Comparison of ENCODE assay signal across 12 mouse cellular contexts in genomic region chr9:88363102-88363501, GRCm38 (mm10). TPM values are rescaled to one million over a fixed set of nuclear protein-coding genes. Genes with fewer than 3 reads are reported as not detected.
DNase-seq lines count a peak whose midpoint lies in the region; ATAC-seq and TF ChIP-seq lines count a peak whose summit lies in the region.
"Had no signal": no experiment of that assay in that cellular context is flagged by ENCODE, and none has a peak within 500 bp of the region (broad histone marks: within the 10 kb centered on the region; RNA-seq: fewer than 3 reads in every experiment).

No protein-coding gene starts in this region.

- H3K27ac ChIP-seq in heart, postnatal 0 days (ENCODE audit: low read depth) = 0 out of 2 replicates have a peak overlapping the region, but pooled peaks have one; percentile 41
- H3K27ac ChIP-seq in heart, embryonic 12.5 days (ENCODE audit: poor library complexity, severe bottlenecking) = no peak overlapping the region
- H3K27ac ChIP-seq in midbrain, embryonic 16.5 days (ENCODE audit: low read length) = no peak overlapping the region
- no peak overlapping the region for H3K27ac ChIP-seq in midbrain, embryonic 13.5 days
- H3K27ac ChIP-seq in cerebellum, adult 2 months (ENCODE audit: insufficient read depth, low read length) = no peak overlapping the region
- no peak overlapping the region for H3K27ac ChIP-seq in midbrain, postnatal 0 days (ENCODE audit: low read depth, low read length)
- H3K27ac ChIP-seq: lung, embryonic 15.5 days; stomach, postnatal 0 days had no signal

- WGBS in heart, postnatal 0 days = 97% methylated on average over 3 of the region's 3 CpGs
- WGBS in heart, embryonic 12.5 days = 91% methylated on average over 3 of the region's 3 CpGs
- 92% methylated on average over 3 of the region's 3 CpGs for WGBS in midbrain, embryonic 16.5 days
- 91% methylated on average over 3 of the region's 3 CpGs for WGBS in midbrain, embryonic 13.5 days
- WGBS in cerebellum, adult 2 months = 14% methylated on average over 3 of the region's 3 CpGs
- WGBS in midbrain, postnatal 0 days = 89% methylated on average over 3 of the region's 3 CpGs

- no peak; the same call in 1 of the 2 replicates for ATAC-seq in heart, postnatal 0 days (ENCODE audit: insufficient read depth, low read depth)
- no peak for ATAC-seq in heart, embryonic 12.5 days (ENCODE audit: insufficient number of reproducible peaks, low FRiP score)
- peak; percentile 15; the same call in 1 of the 2 replicates for ATAC-seq in midbrain, embryonic 16.5 days
- ATAC-seq in midbrain, embryonic 13.5 days = no peak
- no peak for ATAC-seq in midbrain, postnatal 0 days (ENCODE audit: low FRiP score)

- DNase-seq in heart, postnatal 0 days (ENCODE audit: low spot score) = no peak
- peak; percentile 88 to 97 for DNase-seq in cerebellum, adult 2 months
- peak; percentile 81 for DNase-seq in midbrain, postnatal 0 days (ENCODE audit: low spot score)
- DNase-seq in layer of hippocampus, adult 9-11 months = no peak
- DNase-seq: thymus, postnatal 25 days had no signal

- H3K4me1 ChIP-seq in heart, postnatal 0 days (ENCODE audit: control insufficient read depth, insufficient read depth) = peaks cover 22% of the 10 kb centered on the region
- peaks cover 25% of the 10 kb centered on the region for H3K4me1 ChIP-seq in heart, embryonic 12.5 days (replicated peaks)
- H3K4me1 ChIP-seq in midbrain, embryonic 16.5 days (ENCODE audit: control insufficient read depth, insufficient read depth, low read length) = peaks cover 8% of the 10 kb centered on the region
- 0 out of 2 replicates have a peak, but pooled peaks cover 6% of the 10 kb centered on the region for H3K4me1 ChIP-seq in midbrain, embryonic 13.5 days (replicated peaks)
- peaks cover 13% of the 10 kb centered on the region for H3K4me1 ChIP-seq in cerebellum, adult 2 months (ENCODE audit: control insufficient read depth, insufficient read depth, low read length)
- peaks cover 6% of the 10 kb centered on the region; the same call in 1 of the 2 replicates for H3K4me1 ChIP-seq in midbrain, postnatal 0 days (ENCODE audit: insufficient read depth, low read length)
- H3K4me1 ChIP-seq: lung, embryonic 15.5 days had no signal

- H3K9me3 ChIP-seq in heart, postnatal 0 days (replicated peaks; ENCODE audit: control insufficient read depth, low read length) = no peaks in the 10 kb centered on the region
- no peaks in the 10 kb centered on the region for H3K9me3 ChIP-seq in heart, embryonic 12.5 days (replicated peaks)
- H3K9me3 ChIP-seq in midbrain, embryonic 16.5 days (replicated peaks; ENCODE audit: control insufficient read depth, low read length, poor library complexity, severe bottlenecking) = no peaks in the 10 kb centered on the region
- no peaks in the 10 kb centered on the region for H3K9me3 ChIP-seq in midbrain, embryonic 13.5 days
- no peaks in the 10 kb centered on the region for H3K9me3 ChIP-seq in midbrain, postnatal 0 days (ENCODE audit: low read length)
- H3K9me3 ChIP-seq: G1E; lung, embryonic 15.5 days had no signal

- TF ChIP-seq CTCF in heart, postnatal 0 days (IDR thresholded peaks at IDR 0.05; ENCODE audit: low read depth) = no peak
- TF ChIP-seq CTCF in cerebellum, adult 2 months (IDR thresholded peaks at IDR 0.05; ENCODE audit: borderline replicate concordance, insufficient read depth, low read depth, low read length) = no peak
- TF ChIP-seq CTCF in midbrain, postnatal 0 days (IDR thresholded peaks at IDR 0.05) = no peak

- H3K27me3 ChIP-seq in heart, postnatal 0 days (ENCODE audit: control insufficient read depth, insufficient read depth, low read length) = no peaks in the 10 kb centered on the region
- no peaks in the 10 kb centered on the region for H3K27me3 ChIP-seq in heart, embryonic 12.5 days (replicated peaks)
- H3K27me3 ChIP-seq in midbrain, embryonic 16.5 days (ENCODE audit: control insufficient read depth, insufficient read depth, low read depth, low read length) = no peaks in the 10 kb centered on the region
- H3K27me3 ChIP-seq in midbrain, embryonic 13.5 days = no peaks in the 10 kb centered on the region
- no peaks in the 10 kb centered on the region for H3K27me3 ChIP-seq in cerebellum, adult 2 months (ENCODE audit: control insufficient read depth, insufficient read depth, low read length)
- no peaks in the 10 kb centered on the region for H3K27me3 ChIP-seq in midbrain, postnatal 0 days (ENCODE audit: insufficient read depth, low read length)
- H3K27me3 ChIP-seq: lung, embryonic 15.5 days had no signal

- peaks cover 31% of the 10 kb centered on the region for H3K36me3 ChIP-seq in heart, postnatal 0 days (replicated peaks; ENCODE audit: control insufficient read depth, insufficient read depth, low read length)
- peaks cover 10% of the 10 kb centered on the region for H3K36me3 ChIP-seq in heart, embryonic 12.5 days
- no peaks in the 10 kb centered on the region for H3K36me3 ChIP-seq in midbrain, embryonic 16.5 days (ENCODE audit: control insufficient read depth, insufficient read depth, low read length)
- 0 out of 2 replicates have a peak, but pooled peaks cover 4% of the 10 kb centered on the region for H3K36me3 ChIP-seq in midbrain, embryonic 13.5 days
- peaks cover 3% of the 10 kb centered on the region; the same call in 1 of the 2 replicates for H3K36me3 ChIP-seq in midbrain, postnatal 0 days (ENCODE audit: insufficient read depth, low read length)
- H3K36me3 ChIP-seq: G1E; lung, embryonic 15.5 days had no signal

- H3K9ac ChIP-seq in heart, postnatal 0 days (replicated peaks; ENCODE audit: low read depth, low read length) = no peak overlapping the region
- no peak overlapping the region for H3K9ac ChIP-seq in heart, embryonic 12.5 days
- no peak overlapping the region for H3K9ac ChIP-seq in midbrain, embryonic 16.5 days (ENCODE audit: low read depth, low read length)
- H3K9ac ChIP-seq in midbrain, embryonic 13.5 days (replicated peaks) = no peak overlapping the region
- no peak overlapping the region for H3K9ac ChIP-seq in midbrain, postnatal 0 days (replicated peaks; ENCODE audit: low read length, poor library complexity, severe bottlenecking)
- H3K9ac ChIP-seq: lung, embryonic 15.5 days had no signal

- H3K4me3 ChIP-seq in heart, postnatal 0 days (ENCODE audit: low read depth, low read length) = no peak overlapping the region
- no peak overlapping the region for H3K4me3 ChIP-seq in heart, embryonic 12.5 days
- no peak overlapping the region for H3K4me3 ChIP-seq in midbrain, embryonic 16.5 days (ENCODE audit: low read depth, low read length)
- no peak overlapping the region for H3K4me3 ChIP-seq in midbrain, embryonic 13.5 days (replicated peaks)
- no peak overlapping the region for H3K4me3 ChIP-seq in cerebellum, adult 2 months (replicated peaks; ENCODE audit: insufficient read depth, low read depth, low read length)
- no peak overlapping the region for H3K4me3 ChIP-seq in midbrain, postnatal 0 days (ENCODE audit: low read depth, low read length)
- H3K4me3 ChIP-seq: lung, embryonic 15.5 days had no signal

- no peak for TF ChIP-seq POLR2A in cerebellum, adult 2 months (IDR thresholded peaks at IDR 0.05; ENCODE audit: borderline replicate concordance, insufficient read depth, low read length)

- H3K4me2 ChIP-seq in heart, postnatal 0 days (ENCODE audit: low read depth, low read length) = no peak overlapping the region
- no peak overlapping the region for H3K4me2 ChIP-seq in heart, embryonic 12.5 days
- H3K4me2 ChIP-seq in midbrain, embryonic 16.5 days (ENCODE audit: low read length) = no peak overlapping the region
- no peak overlapping the region for H3K4me2 ChIP-seq in midbrain, embryonic 13.5 days (replicated peaks)
- H3K4me2 ChIP-seq in midbrain, postnatal 0 days (ENCODE audit: low read depth, low read length, poor library complexity, severe bottlenecking) = no peak overlapping the region
- H3K4me2 ChIP-seq: liver, embryonic 11.5 days; lung, embryonic 15.5 days had no signal

- no peak for TF ChIP-seq EP300 in heart, postnatal 0 days (IDR thresholded peaks at IDR 0.05; ENCODE audit: low read depth)

RNA-seq across cellular contexts. Expression of gene Nt5e, which starts 36.1 kb away (rescaled TPM):
- 17.0 and 24.4 TPM in 2 replicates for total RNA-seq in heart, postnatal 0 days (2014; rRNA removed; ENCODE audit: low replicate concordance)
- 9.2 and 9.4 TPM in 2 replicates for polyA plus RNA-seq in heart, postnatal 0 days (2015; fragmentation: Nextera tagmentation; extraction: Ambion mirVana)
- 5.4 and 5.8 TPM in 2 replicates for polyA plus RNA-seq in heart, embryonic 12.5 days (2016; fragmentation: Nextera tagmentation; extraction: Ambion mirVana)
- polyA plus RNA-seq in midbrain, embryonic 16.5 days (2015; fragmentation: Nextera tagmentation; extraction: Ambion mirVana) = 0.92 and 1.5 TPM in 2 replicates
- polyA plus RNA-seq in midbrain, embryonic 13.5 days (2015; fragmentation: Nextera tagmentation; extraction: Ambion mirVana) = 0.39 and 0.84 TPM in 2 replicates
- 3.8 and 4.6 TPM in 2 replicates for polyA plus RNA-seq in cerebellum, adult 2 months (2012; rRNA removed)
- 4.2 and 5.3 TPM in 2 replicates for total RNA-seq in midbrain, postnatal 0 days (2014; rRNA removed)
- polyA plus RNA-seq in midbrain, postnatal 0 days (2015; fragmentation: Nextera tagmentation; extraction: Ambion mirVana) = 2.2 and 2.6 TPM in 2 replicates
- polyA plus RNA-seq: G1E had no signal

Comparison
In these comparisons a context has a peak if more than half of its experiments do, and no peak if none do; other contexts are left out.
1. DNase-seq: peak in cerebellum, adult 2 months (2 of 2) and midbrain, postnatal 0 days (single experiment); none in heart, postnatal 0 days (single experiment) and layer of hippocampus, adult 9-11 months (single experiment).